Mouse (Mus musculus) bone marrow macrophage, adult 2 months (primary cell): ENCODE results near the gene Xk. TPM values are rescaled to one million over a fixed set of nuclear protein-coding genes. Genes with fewer than 3 reads are reported as not detected.
"Not testable (repeated sequence)": the region's sequence is repeated elsewhere in the genome, so short reads cannot be mapped to it uniquely, and the experiment has no call there.

Experiments used
- H3K27ac ChIP-seq: 2 replicates; pipeline ENCODE4 v1.5.1; 2012; ENCODE audit warnings: low read depth, low read length; ENCODE audit not compliant: insufficient read depth
- H3K4me1 ChIP-seq: 2 replicates; pipeline ENCODE4 v1.6.1; 2012; ENCODE audit warnings: low read length; ENCODE audit not compliant: control insufficient read depth, insufficient read depth
- H3K4me3 ChIP-seq: 2 replicates; pipeline ENCODE4 v1.5.1; 2012; ENCODE audit warnings: mild to moderate bottlenecking, low read length, moderate library complexity; ENCODE audit not compliant: insufficient read depth
- CTCF ChIP-seq: IDR thresholded peaks from 2 replicates; pipeline ENCODE4 v1.5.1; 2012; ENCODE audit warnings: low read depth, mild to moderate bottlenecking, low read length, moderate library complexity
- POLR2A ChIP-seq: IDR thresholded peaks from 2 replicates; pipeline ENCODE4 v1.6.1; 2012; ENCODE audit warnings: mild to moderate bottlenecking, low read depth, low read length, borderline replicate concordance
- polyA plus RNA-seq: library from polyadenylated mRNA; stranded (reverse); fragments of >200 nt; gene quantifications from 2 replicates; pipeline ENCODE4 v1.2.4, GENCODE M21; 2012; ENCODE audit not compliant: missing spikeins, insufficient read depth, insufficient read length

Xk gene
- polyA plus RNA-seq, 1 experiment: 0.92 TPM

DNA sequence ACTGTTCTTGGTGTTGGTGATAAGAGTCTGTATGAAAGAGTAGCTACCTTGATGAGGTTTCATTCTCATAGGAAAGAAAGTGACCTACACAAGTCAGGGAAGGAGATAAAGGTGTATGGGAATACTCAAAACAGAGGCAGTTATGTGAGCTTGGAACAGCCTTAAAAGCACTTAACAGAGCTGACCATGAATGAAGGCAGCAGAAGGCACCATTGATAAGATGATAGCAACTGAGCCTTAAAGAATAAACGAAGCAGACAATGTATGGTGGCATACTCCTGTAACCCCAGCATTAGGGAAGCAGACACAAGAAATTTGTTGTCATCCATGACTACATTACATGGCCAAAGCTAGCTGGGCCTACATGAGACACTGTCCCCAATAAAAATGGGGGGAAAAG lies 30.9 kb downstream of the Xk start:
- Histone ChIP-seq H3K4me3 (no peak overlapping the region), H3K27ac (no peak overlapping the region), H3K4me1 (no peaks in the 10 kb centered on the region)
- TF ChIP-seq CTCF: no peak
- no peak for TF ChIP-seq POLR2A

DNA sequence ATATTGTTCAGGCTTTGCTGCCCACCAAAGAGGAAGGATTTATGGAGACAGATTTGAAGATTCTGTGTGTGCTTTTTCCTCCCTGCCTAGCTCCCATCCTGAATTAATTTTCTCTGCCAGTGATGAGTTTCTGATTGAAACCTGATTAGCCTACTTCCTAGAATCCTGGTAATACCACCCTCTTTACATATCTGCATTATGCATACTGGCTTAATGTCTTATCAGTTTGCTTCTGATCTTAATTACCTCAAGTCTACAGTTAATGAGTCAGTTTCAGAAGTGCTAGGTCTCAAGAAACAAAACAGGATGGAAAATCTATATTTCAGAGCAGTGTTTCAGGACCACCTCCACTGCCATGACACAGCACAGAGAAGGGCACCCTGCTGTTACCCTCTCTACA lies 43.9 kb downstream of the Xk start:
- H3K27ac ChIP-seq, H3K4me1 ChIP-seq, H3K4me3 ChIP-seq: not testable (repeated sequence)

DNA sequence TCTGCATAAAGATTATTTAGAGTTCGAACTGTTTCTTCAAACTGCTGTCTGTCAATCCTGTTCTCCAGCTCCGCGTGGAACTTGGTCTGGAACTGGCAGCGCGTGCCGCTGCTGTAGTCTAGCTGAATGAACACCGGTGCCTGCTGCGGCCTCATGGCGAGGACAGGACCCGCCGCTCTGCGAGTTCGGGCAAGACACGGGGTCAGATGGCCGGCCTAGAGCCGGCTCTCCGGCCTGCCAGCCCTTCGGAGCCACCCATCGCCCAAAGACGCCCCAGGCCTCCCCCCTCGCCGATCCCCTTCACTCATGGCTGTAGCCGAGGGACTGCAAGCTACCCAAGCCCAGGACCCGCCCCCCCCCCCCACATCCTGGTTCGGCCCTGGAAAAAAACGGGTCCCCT lies 55.4 kb downstream of the Xk start:
- not testable (repeated sequence) for H3K27ac ChIP-seq, H3K4me3 ChIP-seq, H3K4me1 ChIP-seq

DNA sequence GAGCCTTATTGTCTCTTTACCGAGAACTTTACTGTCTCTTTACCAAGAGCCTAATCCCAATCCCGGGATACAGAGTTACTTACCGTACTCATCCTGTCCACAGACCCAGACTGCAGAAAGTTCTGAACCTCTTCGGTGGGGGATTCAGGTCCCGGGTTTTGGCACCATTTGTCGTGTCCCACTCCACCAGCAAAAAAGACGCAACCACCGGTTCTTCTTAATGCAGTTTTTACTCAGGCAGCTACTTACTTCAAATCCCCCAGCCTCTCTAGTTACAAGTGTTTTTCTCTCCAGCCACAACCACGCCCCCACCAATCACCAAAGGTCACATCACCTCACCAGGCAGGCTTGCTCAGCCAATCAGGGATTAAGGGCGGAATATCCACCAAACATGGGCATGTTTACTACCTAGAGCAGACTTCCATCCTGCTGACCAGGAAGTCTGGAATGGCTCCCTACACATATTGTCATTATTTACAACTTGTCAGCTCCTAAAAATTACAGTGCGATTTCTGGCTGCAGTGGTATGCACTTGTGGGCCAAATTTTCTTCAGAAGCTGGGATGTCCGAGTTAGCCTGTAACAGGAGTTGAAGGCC lies 59.9 kb downstream of the Xk start:
- H3K27ac ChIP-seq, H3K4me1 ChIP-seq, H3K4me3 ChIP-seq: not testable (repeated sequence)

DNA sequence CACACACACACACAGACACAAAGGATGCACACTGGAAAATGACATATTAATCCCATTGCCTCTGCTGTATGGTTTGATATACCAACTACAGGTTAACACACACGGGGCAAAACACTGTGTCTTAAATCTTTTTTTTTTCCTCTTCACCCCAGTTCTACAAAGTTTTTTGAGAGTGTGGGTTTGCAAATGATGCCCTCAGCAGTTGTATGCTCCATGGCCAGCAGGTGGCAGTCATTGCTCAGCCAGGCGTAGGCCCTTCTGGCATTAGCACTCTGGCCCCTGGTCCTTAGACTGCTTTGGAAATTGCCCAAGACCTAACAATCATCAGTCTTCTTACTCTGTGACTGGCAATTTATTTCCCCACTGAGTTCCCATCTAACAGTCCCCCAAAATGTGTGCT lies 60.5 kb downstream of the Xk start:
- not testable (repeated sequence) for H3K4me3 ChIP-seq, H3K4me1 ChIP-seq, H3K27ac ChIP-seq

DNA sequence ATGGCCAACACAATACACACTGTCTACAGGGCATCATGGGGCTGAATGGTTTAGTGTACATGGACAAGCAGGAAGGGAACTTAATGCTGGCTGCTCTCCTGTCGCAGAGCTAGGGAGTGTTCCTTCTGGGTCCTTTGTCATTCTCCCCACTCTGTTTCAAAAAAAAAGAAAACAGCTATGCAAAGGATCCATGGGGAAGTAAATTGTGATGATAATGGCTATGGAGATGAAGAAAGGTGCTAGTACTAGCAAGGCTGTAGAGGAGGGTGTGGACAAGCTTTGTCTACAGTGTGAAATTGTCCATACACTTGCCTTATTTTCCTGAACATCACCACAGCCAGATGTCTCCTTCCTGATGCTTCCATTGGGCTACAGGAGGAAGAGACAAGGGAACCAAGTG lies 62.4 kb downstream of the Xk start:
- not testable (repeated sequence) for H3K4me3 ChIP-seq, H3K4me1 ChIP-seq, H3K27ac ChIP-seq

DNA sequence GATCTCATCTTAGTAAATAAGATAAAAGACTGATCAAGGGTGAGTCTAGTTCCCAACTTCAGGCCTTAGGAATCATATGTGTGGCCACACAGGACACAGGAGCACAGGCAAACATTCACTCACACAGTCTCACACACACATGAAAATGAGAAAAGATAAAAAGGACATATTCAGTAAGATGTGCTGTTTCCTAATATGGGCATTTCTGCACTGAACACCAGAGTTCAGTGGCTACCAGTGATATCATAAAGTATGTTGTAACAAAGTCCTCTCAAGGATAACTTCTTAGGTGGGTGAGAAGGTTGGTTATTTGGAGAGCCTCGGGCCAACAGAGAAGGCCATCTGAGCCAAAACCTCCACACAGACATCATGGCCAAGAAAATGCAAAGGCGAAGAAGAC lies 77.8 kb downstream of the Xk start, which contains the start of gene H2al1k:
Gene H2al1k (plus strand): TSS at position 301 of the 400 bp plus-strand sequence.
- H3K27ac ChIP-seq, H3K4me1 ChIP-seq, H3K4me3 ChIP-seq: not testable (repeated sequence)

Other genes with a start within 250 kb of the Xk start
- gene Fthl17e, start 239.3 kb upstream of the Xk start, polyA plus RNA-seq: not detected in 2 replicates
- not detected in 2 replicates for gene Fthl17f, start 209.7 kb upstream of the Xk start, polyA plus RNA-seq
- not detected in 2 replicates for gene 4930402K13Rik, start 168.2 kb upstream of the Xk start, polyA plus RNA-seq
- gene Lancl3, start 72.9 kb upstream of the Xk start, polyA plus RNA-seq: not detected in 2 replicates
- gene Gm14862, start 15.9 kb upstream of the Xk start, polyA plus RNA-seq: not detected in 2 replicates
- not detected in 2 replicates for gene H2al1m, start 11.0 kb downstream of the Xk start, polyA plus RNA-seq
- not detected in 2 replicates for gene H2al1k, start 77.9 kb downstream of the Xk start, polyA plus RNA-seq
- 784 and 847 TPM in 2 replicates for gene Cybb, start 215.0 kb downstream of the Xk start, polyA plus RNA-seq